Mouse (Mus musculus) hindbrain, postnatal 0 days (tissue): ENCODE data around the gene Stk33. TPM values are rescaled to one million over a fixed set of nuclear protein-coding genes. Genes with fewer than 3 reads are reported as not detected.

Experiments
- ATAC-seq: fragments of 200-750 bp; cut with Nextera tagmentation; 2 replicates; pipeline ENCODE4 v1.8.0; 2017; ENCODE audit warnings: mild to moderate bottlenecking, moderate TSS enrichment, moderate library complexity
- DNase-seq: peaks from one replicate; pipeline ENCODE4 v3.0.0-alpha.2; 2015; ENCODE audit warnings: low spot score
- H3K27ac ChIP-seq: fragments of 300-500 bp; sonication (generic); 2 replicates; pipeline ENCODE4 v1.5.1; 2014; ENCODE audit warnings: mild to moderate bottlenecking
- H3K27me3 ChIP-seq: fragments of 300-500 bp; sonication (generic); 2 replicates; pipeline ENCODE4 v1.6.1; 2014; ENCODE audit warnings: low read length, mixed read lengths; ENCODE audit not compliant: insufficient read depth
- H3K36me3 ChIP-seq: fragments of 300-500 bp; sonication (generic); 2 replicates; pipeline ENCODE4 v1.6.1; 2014; ENCODE audit warnings: low read length, mixed read lengths; ENCODE audit not compliant: insufficient read depth
- H3K4me1 ChIP-seq: fragments of 300-500 bp; sonication (generic); 2 replicates; pipeline ENCODE4 v1.6.1; 2014; ENCODE audit warnings: antibody characterized with exemption, low read length, mixed read lengths; ENCODE audit not compliant: insufficient read depth
- H3K4me2 ChIP-seq: fragments of 300-500 bp; sonication (generic); 2 replicates; pipeline ENCODE4 v1.6.1; 2014; ENCODE audit warnings: low read depth, mild to moderate bottlenecking, low read length, moderate library complexity, mixed read lengths
- H3K4me3 ChIP-seq: fragments of 300-500 bp; sonication (generic); 2 replicates; pipeline ENCODE4 v1.5.1; 2014; ENCODE audit warnings: low read length
- H3K9ac ChIP-seq: fragments of 300-500 bp; sonication (generic); replicated peaks from 2 replicates; pipeline ENCODE4 v1.6.1; 2014; ENCODE audit warnings: mild to moderate bottlenecking, low read length, moderate library complexity, mixed read lengths
- H3K9me3 ChIP-seq: fragments of 300-500 bp; sonication (generic); 2 replicates; pipeline ENCODE4 v1.6.1; 2016; ENCODE audit warnings: low read length, mixed read lengths
- CTCF ChIP-seq: IDR thresholded peaks from 2 replicates; pipeline ENCODE4 v1.5.1; 2016; ENCODE audit warnings: antibody characterized with exemption, control low read depth, low read depth
- WGBS: fragments of 180-500 bp; shearing (Covaris S2); extraction: QIAGEN DNeasy Blood & Tissue Kit; methylation state at CpG from one replicate; pipeline ENCODE4 v1.1.7; 2014; 5-methylcytosine and 5-hydroxymethylcytosine counted together
- polyA plus RNA-seq: library from polyadenylated mRNA; unstranded; fragments of >200 nt; fragmentation: Nextera tagmentation; extraction: Ambion mirVana; gene quantifications from 2 replicates; pipeline ENCODE4 v1.2.1, GENCODE M21; 2015
- total RNA-seq: library from RNA; depleted of rRNA; stranded (reverse); fragments of >200 nt; gene quantifications from 2 replicates; pipeline ENCODE4 v1.2.3, GENCODE M21; 2014

Stk33 gene
- total and polyA plus RNA-seq, 2 experiments from 2014 or later = 4.5 to 6.2 TPM

GRCm38 (mm10) chr7:109467591-109467990 is 28.7 kb upstream of the Stk33 start:
- no peak overlapping the region for H3K4me3 ChIP-seq

GRCm38 (mm10) chr7:109460698-109461097 is 21.8 kb upstream of the Stk33 start:
- WGBS = 86% methylated on average over 8 of the region's 8 CpGs
- H3K4me2 ChIP-seq = no peak overlapping the region
- H3K27me3 ChIP-seq = no peaks in the 10 kb centered on the region
- no peaks in the 10 kb centered on the region for H3K4me1 ChIP-seq
- no peak overlapping the region for H3K9ac ChIP-seq
- no peaks in the 10 kb centered on the region for H3K9me3 ChIP-seq
- no peaks in the 10 kb centered on the region for H3K36me3 ChIP-seq
- no peak overlapping the region for H3K4me3 ChIP-seq
- ATAC-seq = 0 out of 2 replicates have a peak, but pooled peaks have one; percentile 15
- no peak overlapping the region for H3K27ac ChIP-seq
- no peak for TF ChIP-seq CTCF
- no peak for DNase-seq

More at GRCm38 (mm10) chr7:109467591-109467990, 28.7 kb upstream of the Stk33 start:
- Histone ChIP-seq H3K27ac (no peak overlapping the region), H3K9me3 (no peaks in the 10 kb centered on the region), H3K36me3 (no peaks in the 10 kb centered on the region), H3K9ac (no peak overlapping the region), H3K27me3 (no peaks in the 10 kb centered on the region), H3K4me1 (no peaks in the 10 kb centered on the region), H3K4me2 (no peak overlapping the region)
- 44% methylated on average over 2 of the region's 2 CpGs for WGBS
- peak; percentile 23 for DNase-seq
- TF ChIP-seq CTCF = no peak
- ATAC-seq = 0 out of 2 replicates have a peak, but pooled peaks have one; percentile 46

GRCm38 (mm10) chr7:109456563-109456962 is 17.7 kb upstream of the Stk33 start:
- 79% methylated on average over 6 of the region's 6 CpGs for WGBS
- no peak for ATAC-seq
- Histone ChIP-seq H3K9ac (no peak overlapping the region), H3K9me3 (no peaks in the 10 kb centered on the region), H3K36me3 (no peaks in the 10 kb centered on the region), H3K27ac (no peak overlapping the region), H3K4me2 (no peak overlapping the region), H3K4me3 (no peak overlapping the region), H3K27me3 (no peaks in the 10 kb centered on the region), H3K4me1 (no peaks in the 10 kb centered on the region)
- DNase-seq = no peak
- no peak for TF ChIP-seq CTCF

- Histone ChIP-seq H3K9ac (no peak overlapping the region), H3K36me3 (no peaks in the 10 kb centered on the region), H3K9me3 (no peaks in the 10 kb centered on the region), H3K4me2 (no peak overlapping the region), H3K4me1 (no peaks in the 10 kb centered on the region), H3K4me3 (no peak overlapping the region), H3K27me3 (no peaks in the 10 kb centered on the region), H3K27ac (no peak overlapping the region)
- ATAC-seq (no peak), DNase-seq (no peak)
- WGBS = 74% methylated on average over 2 of the region's 2 CpGs
- TF ChIP-seq CTCF = no peak
Measured at GRCm38 (mm10) chr7:109455748-109456147, 16.9 kb upstream of the Stk33 start.

- no peak for TF ChIP-seq CTCF
- H3K27me3 ChIP-seq = no peaks in the 10 kb centered on the region
- no peak overlapping the region for H3K9ac ChIP-seq
- WGBS = 85% methylated on average over 9 of the region's 9 CpGs
- no peaks in the 10 kb centered on the region for H3K36me3 ChIP-seq
- DNase-seq (no peak), ATAC-seq (no peak)
- no peak overlapping the region for H3K27ac ChIP-seq
- no peak overlapping the region for H3K4me2 ChIP-seq
- no peak overlapping the region for H3K4me3 ChIP-seq
- no peaks in the 10 kb centered on the region for H3K4me1 ChIP-seq
- H3K9me3 ChIP-seq = no peaks in the 10 kb centered on the region
Measured at GRCm38 (mm10) chr7:109454856-109455255, 16.0 kb upstream of the Stk33 start.

GRCm38 (mm10) chr7:109448060-109448459 is 9.2 kb upstream of the Stk33 start:
- no peaks in the 10 kb centered on the region for H3K27me3 ChIP-seq
- no peak for DNase-seq
- H3K9ac ChIP-seq = no peak overlapping the region
- H3K4me3 ChIP-seq = no peak overlapping the region
- no peaks in the 10 kb centered on the region for H3K36me3 ChIP-seq
- TF ChIP-seq CTCF = no peak
- H3K4me2 ChIP-seq = no peak overlapping the region
- H3K9me3 ChIP-seq = no peaks in the 10 kb centered on the region
- WGBS = 56% methylated on average over 2 of the region's 2 CpGs
- ATAC-seq = no peak
- H3K4me1 ChIP-seq = no peaks in the 10 kb centered on the region
- H3K27ac ChIP-seq = no peak overlapping the region

- 7% methylated on average over 6 of the region's 6 CpGs for WGBS
- peak; percentile 77 for TF ChIP-seq CTCF
- Histone ChIP-seq H3K27ac (no peak overlapping the region), H3K27me3 (no peaks in the 10 kb centered on the region), H3K4me2 (no peak overlapping the region), H3K9me3 (no peaks in the 10 kb centered on the region), H3K36me3 (no peaks in the 10 kb centered on the region), H3K9ac (no peak overlapping the region), H3K4me3 (no peak overlapping the region), H3K4me1 (no peaks in the 10 kb centered on the region)
- peak; percentile 75 for DNase-seq
- ATAC-seq = peak; percentile 41; the same call in 1 of the 2 replicates
Measured at GRCm38 (mm10) chr7:109445012-109445411, 6.1 kb upstream of the Stk33 start.
